Mouse (Mus musculus) CH12.LX (cell line): ENCODE data around the gene Fam126b. TPM values are rescaled to one million over a fixed set of nuclear protein-coding genes. Genes with fewer than 3 reads are reported as not detected.

Source experiments
- DNase-seq: peaks from one replicate; pipeline ENCODE4 v3.0.0-alpha.2; 2013; ENCODE audit errors: extremely low read depth
- H3K27ac ChIP-seq: 2 replicates; pipeline ENCODE4 v1.5.1; 2012; ENCODE audit warnings: low read depth, mild to moderate bottlenecking, control low read depth, moderate library complexity; ENCODE audit not compliant: insufficient read depth
- H3K27me3 ChIP-seq: replicated peaks from 2 replicates; pipeline ENCODE3; 2012; ENCODE audit warnings: inconsistent platforms
- H3K36me3 ChIP-seq, 2 experiments: replicated peaks in 1 of 2; 2 replicates each; pipeline versions ENCODE3 to v1.6.1; 2012; ENCODE audit warnings: inconsistent platforms in 1 of 2, low read length in 1 of 2, mild to moderate bottlenecking in 1 of 2, mixed read lengths in 1 of 2, moderate library complexity in 1 of 2; ENCODE audit not compliant: control insufficient read depth in 1 of 2, insufficient read depth in 1 of 2
- H3K4me1 ChIP-seq, 2 experiments: 2 replicates each; pipeline ENCODE4 v1.6.1; 2012; ENCODE audit warnings: inconsistent platforms in 1 of 2, moderate library complexity in 1 of 2; ENCODE audit not compliant: insufficient read depth in 2 of 2, control insufficient read depth in 1 of 2
- H3K4me2 ChIP-seq: 2 replicates; pipeline ENCODE4 v1.6.1; 2012; ENCODE audit warnings: low read depth, mild to moderate bottlenecking, control low read depth; ENCODE audit not compliant: poor library complexity, insufficient read depth, severe bottlenecking
- H3K4me3 ChIP-seq, 3 experiments: fragments of 150-350 bp in 1 of 3; sonication (generic) in 1 of 3; replicated peaks in 1 of 3; 2 replicates each; pipeline versions ENCODE3 to v1.5.1; 2011 to 2012; ENCODE audit warnings: low read depth in 2 of 3, low read length in 2 of 3, mild to moderate bottlenecking in 2 of 3, moderate library complexity in 2 of 3, control low read depth in 1 of 3, improper control_type of control experiment in 1 of 3, inconsistent platforms in 1 of 3, mixed read lengths in 1 of 3; ENCODE audit not compliant: poor library complexity in 1 of 3
- H3K79me2 ChIP-seq: replicated peaks from 2 replicates; pipeline ENCODE4 v1.6.1; 2012; ENCODE audit warnings: mild to moderate bottlenecking, moderate library complexity; ENCODE audit not compliant: control insufficient read depth, poor library complexity, insufficient read depth, severe bottlenecking; ENCODE audit errors: extremely low read depth
- H3K9ac ChIP-seq: 2 replicates; pipeline ENCODE4 v1.6.1; 2012; ENCODE audit warnings: low read depth, mild to moderate bottlenecking, control low read depth, moderate library complexity; ENCODE audit not compliant: insufficient read depth
- H3K9me3 ChIP-seq: replicated peaks from 2 replicates; pipeline ENCODE3; 2012; ENCODE audit warnings: low read length, inconsistent platforms, mixed read lengths
- BHLHE40 ChIP-seq: IDR thresholded peaks from 2 replicates; pipeline ENCODE4 v1.6.1; 2011; ENCODE audit warnings: mild to moderate bottlenecking, low read depth, low read length, improper control_type of control experiment
- CTCF ChIP-seq, 2 experiments: IDR thresholded peaks in 1 of 2; conservative IDR thresholded peaks in 1 of 2; 2 replicates each; pipeline ENCODE4 v1.5.1; 2011 to 2012; ENCODE audit warnings: low read depth in 2 of 2, low read length in 2 of 2, improper control_type of control experiment in 1 of 2, inconsistent platforms in 1 of 2, mild to moderate bottlenecking in 1 of 2, moderate library complexity in 1 of 2
- ELF1 ChIP-seq: IDR thresholded peaks from 2 replicates; pipeline ENCODE4 v1.6.1; 2014; ENCODE audit warnings: low read depth, mild to moderate bottlenecking, inconsistent platforms, low read length, improper control_type of control experiment
- EP300 ChIP-seq: IDR thresholded peaks from 2 replicates; pipeline ENCODE4 v1.6.1; 2011; ENCODE audit warnings: low read length, improper control_type of control experiment
- GABPA ChIP-seq: IDR thresholded peaks from 2 replicates; pipeline ENCODE4 v1.6.1; 2012; ENCODE audit warnings: low read depth, low read length, improper control_type of control experiment, inconsistent platforms; ENCODE audit not compliant: insufficient replicate concordance
- JUN ChIP-seq: IDR thresholded peaks from 2 replicates; pipeline ENCODE4 v1.6.1; 2011; ENCODE audit warnings: low read depth, mild to moderate bottlenecking, low read length, improper control_type of control experiment, moderate library complexity; ENCODE audit not compliant: insufficient read depth
- MAZ ChIP-seq: IDR thresholded peaks from 2 replicates; pipeline ENCODE4 v1.6.1; 2012; ENCODE audit warnings: low read depth, mild to moderate bottlenecking, inconsistent platforms, low read length, improper control_type of control experiment, moderate library complexity
- NRF1 ChIP-seq: IDR thresholded peaks from 2 replicates; pipeline ENCODE4 v1.6.1; 2014; ENCODE audit warnings: low read depth, mild to moderate bottlenecking, inconsistent platforms, low read length, improper control_type of control experiment, moderate library complexity
- PAX5 ChIP-seq: IDR thresholded peaks from 2 replicates; pipeline ENCODE4 v1.6.1; 2012; ENCODE audit warnings: low read length, inconsistent platforms, mixed read lengths
- POLR2A ChIP-seq: IDR thresholded peaks from 2 replicates; pipeline ENCODE4 v1.6.1; 2011; ENCODE audit warnings: low read depth, mild to moderate bottlenecking, improper control_type of control experiment, low read length
- SIN3A ChIP-seq: IDR thresholded peaks from 2 replicates; pipeline ENCODE4 v1.6.1; 2012; ENCODE audit warnings: low read length, improper control_type of control experiment, inconsistent platforms
- TBP ChIP-seq: conservative IDR thresholded peaks from 2 replicates; pipeline ENCODE4 v1.6.1; 2011; ENCODE audit warnings: low read depth, low read length, improper control_type of control experiment
- TCF12 ChIP-seq: IDR thresholded peaks from 2 replicates; pipeline ENCODE4 v1.6.1; 2014; ENCODE audit warnings: low read depth, mild to moderate bottlenecking, inconsistent platforms, low read length, improper control_type of control experiment
- UBTF ChIP-seq: IDR thresholded peaks from 2 replicates; pipeline ENCODE4 v1.6.1; 2012; ENCODE audit warnings: low read depth, mild to moderate bottlenecking, inconsistent platforms, low read length, improper control_type of control experiment, moderate library complexity
- USF1 ChIP-seq: IDR thresholded peaks from 2 replicates; pipeline ENCODE4 v1.6.1; 2014; ENCODE audit warnings: low read depth, mild to moderate bottlenecking, inconsistent platforms, low read length, improper control_type of control experiment
- USF2 ChIP-seq: conservative IDR thresholded peaks from 2 replicates; pipeline ENCODE4 v1.6.1; 2011; ENCODE audit warnings: low read depth, low read length, improper control_type of control experiment
- ZC3H11A ChIP-seq: IDR thresholded peaks from 2 replicates; pipeline ENCODE4 v1.6.1; 2012; ENCODE audit warnings: low read depth, mild to moderate bottlenecking, inconsistent platforms, low read length, improper control_type of control experiment
- ZKSCAN1 ChIP-seq: IDR thresholded peaks from 2 replicates; pipeline ENCODE4 v1.6.1; 2012; ENCODE audit warnings: low read depth, inconsistent platforms, low read length, improper control_type of control experiment, borderline replicate concordance
- ZMIZ1 ChIP-seq: IDR thresholded peaks from 2 replicates; pipeline ENCODE4 v1.6.1; 2012; ENCODE audit warnings: low read depth, mild to moderate bottlenecking, inconsistent platforms, low read length, improper control_type of control experiment
- ZNF384 ChIP-seq: IDR thresholded peaks from 2 replicates; pipeline ENCODE4 v1.6.1; 2012; ENCODE audit warnings: low read depth, low read length, improper control_type of control experiment, inconsistent platforms
- dilution Hi-C: fragments of 300-500 bp; cut with MboI; formaldehyde crosslinking; loops from 2 replicates; pipeline ENCODE4 v1.14.3; 2020; ENCODE audit warnings: low sequenced_read_pairs; ENCODE audit not compliant: extremely low pct_unique_long_range_greater_than_20kb, extremely low pct_ligation_motif_present
- in situ Hi-C: fragments of 300-500 bp; cut with MboI; formaldehyde crosslinking; loops from 3 replicates; pipeline ENCODE4 v1.14.3; 2019; ENCODE audit warnings: low sequenced_read_pairs, low pct_ligation_motif_present, low pct_unique_long_range_greater_than_20kb, mixed read lengths
- polyA plus RNA-seq: library from polyadenylated mRNA; unstranded; fragments of >175 nt; gene quantifications from 2 replicates; pipeline ENCODE4 v1.2.1, GENCODE M21; 2012; ENCODE audit warnings: low read depth; ENCODE audit not compliant: insufficient read length
- total RNA-seq, 2 experiments: library from RNA; depleted of rRNA; stranded (reverse); fragments of 300-350 nt in 1 of 2; fragments of >200 nt in 1 of 2; gene quantifications; 2 replicates each; pipeline ENCODE4 v1.2.3; 2012 to 2014

The Fam126b gene
- total and polyA plus RNA-seq, 3 experiments: 3.6 to 5.5 (median 4.6) TPM

DNA sequence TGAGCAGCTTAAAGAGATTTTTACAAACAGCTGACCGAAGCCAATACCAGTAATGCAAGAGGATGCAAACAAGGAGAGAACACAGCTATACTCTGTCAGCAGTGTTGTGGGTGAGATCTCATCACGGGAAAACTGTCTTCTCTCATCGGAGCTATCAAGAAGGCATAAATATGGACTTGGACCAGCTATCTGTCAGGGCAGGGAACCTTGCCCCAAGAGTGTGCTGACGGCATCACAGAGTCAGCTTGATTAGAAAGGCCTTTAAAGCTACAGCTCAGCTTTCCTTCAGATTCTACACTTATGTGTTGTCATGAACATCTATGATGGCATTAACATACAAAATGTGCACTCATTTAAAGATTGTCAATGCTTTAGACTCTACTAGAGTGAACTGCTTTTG lies 16.6 kb upstream of the Fam126b start:
- Histone ChIP-seq H3K4me1 (peaks cover 0 to 4% of the 10 kb centered on the region in 2 experiments; a peak in 1 of 4 replicates), H3K9ac (no peak overlapping the region), H3K27ac (no peak overlapping the region), H3K4me3 (no peak overlapping the region), H3K9me3 (no peaks in the 10 kb centered on the region), H3K36me3 (no peaks in the 10 kb centered on the region), H3K4me2 (no peak overlapping the region), H3K27me3 (no peaks in the 10 kb centered on the region), H3K79me2 (no peaks in the 10 kb centered on the region)
- TF ChIP-seq SIN3A (no peak), CTCF (conservative IDR thresholded peaks at IDR 0.05 in 1 of 2, IDR thresholded peaks at IDR 0.05 in 1 of 2; ENCODE audit: low read depth in 2 of 2, low read length in 2 of 2) (no peak), JUN (no peak), EP300 (no peak), ELF1 (no peak), BHLHE40 (no peak), UBTF (no peak), ZNF384 (no peak), USF1 (no peak), TBP (no peak), USF2 (no peak), GABPA (no peak), ZKSCAN1 (no peak), TCF12 (no peak)
- no peak for DNase-seq
- in situ Hi-C loops (no loop called here), dilution Hi-C loops (no loop called here)

DNA sequence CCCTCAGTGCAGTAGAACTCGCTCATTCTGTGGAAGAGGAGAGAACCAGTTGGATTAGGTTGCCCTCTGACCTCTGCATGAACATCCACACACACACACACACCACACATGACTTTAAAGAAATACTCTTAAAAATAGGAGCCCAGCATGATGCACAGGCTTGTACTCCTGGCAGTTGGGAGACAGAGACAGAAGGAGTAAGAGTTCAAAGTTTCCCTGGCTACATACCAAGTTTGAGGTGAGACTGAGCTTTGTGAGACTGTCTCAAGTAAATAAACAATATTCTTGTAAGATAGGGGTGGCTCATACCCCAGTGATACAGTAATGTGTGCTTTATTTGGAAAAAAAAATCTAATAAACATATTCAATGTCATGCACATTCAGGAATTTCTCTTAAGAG lies 1.4 kb upstream of the Fam126b start:
- Histone ChIP-seq H3K9ac (peak overlapping the region; percentile 98; the same call in 1 of the 2 replicates), H3K79me2 (peaks cover 23% of the 10 kb centered on the region), H3K9me3 (no peaks in the 10 kb centered on the region), H3K4me1 (peaks cover 0 to 20% of the 10 kb centered on the region in 2 experiments; a peak in 2 of 4 replicates), H3K27me3 (no peaks in the 10 kb centered on the region), H3K4me2 (peak overlapping the region; percentile 16; the same call in 1 of the 2 replicates), H3K27ac (no peak overlapping the region), H3K36me3 (peaks cover 6 to 14% of the 10 kb centered on the region in 2 experiments), H3K4me3 (peak overlapping the region in 1 of 3 experiments; percentile 88)
- dilution Hi-C loops (no loop called here), in situ Hi-C loops (no loop called here)
- TF ChIP-seq GABPA: no peak
- no peak for TF ChIP-seq NRF1
- no peak for TF ChIP-seq JUN
- TF ChIP-seq ZC3H11A: no peak
- no peak for TF ChIP-seq SIN3A
- no peak for TF ChIP-seq PAX5
- TF ChIP-seq EP300: no peak
- no peak for TF ChIP-seq POLR2A
- no peak for TF ChIP-seq USF1
- no peak for TF ChIP-seq MAZ
- TF ChIP-seq BHLHE40: no peak
- no peak for TF ChIP-seq ZMIZ1
- DNase-seq: no peak
